Mouse (Mus musculus) MEL (cell line): ENCODE measurements at regions not wholly inside any gene's neighbourhood (a gene's known extent, or its start where the extent isn't known, plus 50 kb on each side); places are given as distances from the start of the nearest gene placed in this dataset.

ENCODE experiments used
- DNase-seq: peaks from one replicate; pipeline ENCODE4 v3.0.0; 2011; ENCODE audit warnings: low read depth, low spot score
- H3K27ac ChIP-seq: 2 replicates; pipeline ENCODE4 v1.5.1; 2012; ENCODE audit warnings: low read depth, mild to moderate bottlenecking, control low read depth, low read length, moderate library complexity; ENCODE audit not compliant: control insufficient read depth
- H3K27me3 ChIP-seq, 2 experiments: fragments of 150-350 bp in 1 of 2; sonication (generic) in 1 of 2; 2 replicates each; pipeline ENCODE4 v1.6.1; 2012; ENCODE audit warnings: low read length in 2 of 2, mild to moderate bottlenecking in 2 of 2, improper control_type of control experiment in 1 of 2, moderate library complexity in 1 of 2; ENCODE audit not compliant: insufficient read depth in 2 of 2, control insufficient read depth in 1 of 2
- H3K36me3 ChIP-seq, 2 experiments: 2 replicates each; pipeline ENCODE4 v1.6.1; 2012 to 2014; ENCODE audit warnings: low read length in 2 of 2, improper control_type of control experiment in 1 of 2, inconsistent platforms in 1 of 2, mild to moderate bottlenecking in 1 of 2; ENCODE audit not compliant: insufficient read depth in 2 of 2, control insufficient read depth in 1 of 2
- H3K4me1 ChIP-seq, 2 experiments: fragments of 150-350 bp in 1 of 2; sonication (generic) in 1 of 2; 2 replicates each; pipeline ENCODE4 v1.6.1; 2012; ENCODE audit warnings: low read length in 2 of 2, improper control_type of control experiment in 1 of 2, mild to moderate bottlenecking in 1 of 2; ENCODE audit not compliant: insufficient read depth in 2 of 2, control insufficient read depth in 1 of 2
- H3K4me3 ChIP-seq, 2 experiments: fragments of 150-350 bp in 1 of 2; sonication (generic) in 1 of 2; 2 replicates each; pipeline ENCODE4 v1.5.1; 2012; ENCODE audit warnings: low read depth in 2 of 2, low read length in 2 of 2, mild to moderate bottlenecking in 2 of 2, moderate library complexity in 2 of 2, control low read depth in 1 of 2, improper control_type of control experiment in 1 of 2; ENCODE audit not compliant: control insufficient read depth in 1 of 2, insufficient read depth in 1 of 2
- H3K79me2 ChIP-seq: 2 replicates; pipeline ENCODE4 v1.6.1; 2012; ENCODE audit warnings: mild to moderate bottlenecking, low read length, moderate library complexity; ENCODE audit not compliant: control insufficient read depth, poor library complexity, insufficient read depth
- H3K9ac ChIP-seq: 2 replicates; pipeline ENCODE4 v1.6.1; 2012; ENCODE audit warnings: low read depth, mild to moderate bottlenecking, control low read depth, low read length, moderate library complexity; ENCODE audit not compliant: control insufficient read depth, poor library complexity, severe bottlenecking
- H3K9me3 ChIP-seq: fragments of 150-350 bp; sonication (generic); replicated peaks from 2 replicates; pipeline ENCODE4 v1.6.1; 2012; ENCODE audit warnings: mild to moderate bottlenecking, low read length, improper control_type of control experiment, moderate library complexity; ENCODE audit not compliant: insufficient read depth
- E2F4 ChIP-seq: IDR thresholded peaks from 2 replicates; pipeline ENCODE4 v1.6.1; 2011; ENCODE audit warnings: low read depth, low read length, improper control_type of control experiment, borderline replicate concordance
- KAT2A ChIP-seq: conservative IDR thresholded peaks from 2 replicates; pipeline ENCODE4 v1.6.1; 2012; ENCODE audit warnings: low read depth, low read length, improper control_type of control experiment, inconsistent platforms
- POLR2A ChIP-seq, 2 experiments: IDR thresholded peaks; 2 replicates each; pipeline ENCODE4 v1.6.1; 2011 to 2012; ENCODE audit warnings: low read length in 2 of 2, mild to moderate bottlenecking in 2 of 2, control low read depth in 1 of 2, improper control_type of control experiment in 1 of 2, low read depth in 1 of 2, moderate library complexity in 1 of 2; ENCODE audit not compliant: control insufficient read depth in 1 of 2, insufficient read depth in 1 of 2, poor library complexity in 1 of 2
- POLR2AphosphoS2 ChIP-seq: IDR thresholded peaks from 2 replicates; pipeline ENCODE4 v1.6.1; 2011; ENCODE audit warnings: low read length, improper control_type of control experiment
- POLR2AphosphoS5 ChIP-seq: IDR thresholded peaks from 2 replicates; pipeline ENCODE4 v1.6.1; 2012; ENCODE audit warnings: low read depth, borderline replicate concordance, mild to moderate bottlenecking, inconsistent platforms, low read length, moderate library complexity, mixed read lengths
- TCF12 ChIP-seq: IDR thresholded peaks from 2 replicates; pipeline ENCODE4 v1.6.1; 2014; ENCODE audit warnings: low read depth, mild to moderate bottlenecking, inconsistent platforms, low read length, improper control_type of control experiment, moderate library complexity
- UBTF ChIP-seq: IDR thresholded peaks from 2 replicates; pipeline ENCODE4 v1.6.1; 2012; ENCODE audit warnings: low read depth, mild to moderate bottlenecking, inconsistent platforms, low read length, improper control_type of control experiment, moderate library complexity, borderline replicate concordance; ENCODE audit not compliant: insufficient read depth
- ZC3H11A ChIP-seq: IDR thresholded peaks from 2 replicates; pipeline ENCODE4 v1.6.1; 2012; ENCODE audit warnings: low read depth, mild to moderate bottlenecking, inconsistent platforms, low read length, improper control_type of control experiment
- ZKSCAN1 ChIP-seq: IDR thresholded peaks from 2 replicates; pipeline ENCODE4 v1.6.1; 2012; ENCODE audit warnings: low read depth, mild to moderate bottlenecking, inconsistent platforms, low read length, improper control_type of control experiment, moderate library complexity
- ZMIZ1 ChIP-seq: IDR thresholded peaks from 2 replicates; pipeline ENCODE4 v1.6.1; 2012; ENCODE audit warnings: low read depth, mild to moderate bottlenecking, inconsistent platforms, low read length, improper control_type of control experiment, moderate library complexity

DNA sequence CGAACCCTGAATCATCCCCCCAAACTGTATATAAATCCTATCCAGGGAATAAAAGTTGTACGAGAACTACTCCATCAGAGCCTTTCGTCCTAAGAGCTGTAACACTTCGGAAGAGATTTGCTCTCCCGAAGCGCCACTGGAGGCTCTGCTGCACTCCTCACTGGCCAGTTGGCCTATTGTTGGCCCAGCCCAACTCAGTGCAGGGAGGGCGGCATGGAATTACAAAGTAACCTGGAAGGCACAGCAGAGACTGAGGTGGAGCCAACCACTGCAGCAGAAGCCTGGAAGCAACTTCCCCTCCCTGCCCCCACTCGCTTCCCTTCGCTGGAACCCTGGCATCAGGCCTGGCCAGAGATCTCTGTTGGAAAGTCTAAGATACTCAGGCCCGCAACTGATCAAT is 191.7 kb upstream of the Cobl start:
- no peak overlapping the region for H3K4me3 ChIP-seq
- H3K36me3 ChIP-seq, result no peaks in the 10 kb centered on the region
- H3K27me3 ChIP-seq, result no peaks in the 10 kb centered on the region
- no peak overlapping the region for H3K9ac ChIP-seq
- H3K79me2 ChIP-seq, result no peaks in the 10 kb centered on the region
- H3K9me3 ChIP-seq, result no peaks in the 10 kb centered on the region
- DNase-seq, result no peak
- H3K4me1 ChIP-seq, result no peaks in the 10 kb centered on the region
- H3K27ac ChIP-seq, result no peak overlapping the region
- no peak for TF ChIP-seq POLR2A (IDR thresholded peaks at IDR 0.05; ENCODE audit: control insufficient read depth in 1 of 2, insufficient read depth in 1 of 2, low read depth in 1 of 2, low read length in 2 of 2, poor library complexity in 1 of 2)
- TF ChIP-seq KAT2A, result no peak
- no peak for TF ChIP-seq E2F4
- TF ChIP-seq UBTF, result no peak
- no peak for TF ChIP-seq ZKSCAN1
- no peak for TF ChIP-seq TCF12
- TF ChIP-seq POLR2AphosphoS2, result no peak
- no peak for TF ChIP-seq POLR2AphosphoS5
- TF ChIP-seq ZMIZ1, result no peak
- no peak for TF ChIP-seq ZC3H11A
